Mouse (Mus musculus) megakaryocyte, adult 5-6 weeks (primary cell): ENCODE results near the gene Mga. TPM values are rescaled to one million over a fixed set of nuclear protein-coding genes. Genes with fewer than 3 reads are reported as not detected.

Experiments used
- ATAC-seq: 2 replicates; pipeline ENCODE4 v1.8.0; 2016; ENCODE audit warnings: mild to moderate bottlenecking, inconsistent platforms; ENCODE audit not compliant: poor library complexity, severe bottlenecking
- total RNA-seq, 2 experiments: library from RNA; stranded (forward) in 1 of 2; stranded (reverse) in 1 of 2; fragments of 153-499, 151-499 nt in 1 of 2; fragments of 221-1000, 200-1000 nt in 1 of 2; gene quantifications; 2 replicates each; pipeline versions ENCODE4 v1.2.3 to v1.2.4; 2015 to 2017

Gene Mga
- 36.3 and 44.5 TPM in 2 replicates for total RNA-seq (2015)
- 23.2 and 29.4 TPM in 2 replicates for total RNA-seq (2017)

GRCm38 (mm10) chr2:119897090-119897732 is at the start of gene Mga:
Gene Mga, plus strand, starts transcription at chr2:119897228.
- ATAC-seq, result peak; percentile 86

- ATAC-seq, result no peak
These were observed 43.2 kb upstream of the Mga start for GRCm38 (mm10) chr2:119853811-119854210.

DNA sequence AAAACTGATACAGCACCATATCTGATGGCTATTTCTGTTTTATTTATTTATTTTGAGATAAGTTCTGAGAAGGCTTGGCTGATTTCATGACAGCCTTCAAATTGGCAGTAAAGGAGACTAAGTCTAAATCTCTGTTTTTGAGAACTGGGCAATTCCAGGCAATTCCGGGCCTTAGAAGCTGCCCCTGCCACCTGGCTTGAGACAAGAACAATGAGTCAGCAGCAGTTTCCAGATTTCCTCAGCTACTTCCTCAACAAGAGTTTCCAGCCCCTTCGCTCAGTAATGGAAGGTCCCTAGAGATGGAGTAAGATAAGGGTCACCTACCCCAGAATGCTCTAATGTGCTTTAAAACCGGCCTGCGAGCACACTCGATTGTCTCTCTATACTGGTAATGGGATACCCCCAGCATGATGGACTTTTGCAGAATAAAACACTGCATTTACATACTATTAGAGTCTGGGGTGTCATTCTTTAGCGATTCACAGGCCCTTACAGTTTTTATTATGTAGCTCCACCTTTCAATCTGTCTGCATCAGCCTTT is 41.6 kb upstream of the Mga start:
- ATAC-seq, result no peak

GRCm38 (mm10) chr2:119857341-119857740 is 39.7 kb upstream of the Mga start:
- ATAC-seq, result no peak

DNA sequence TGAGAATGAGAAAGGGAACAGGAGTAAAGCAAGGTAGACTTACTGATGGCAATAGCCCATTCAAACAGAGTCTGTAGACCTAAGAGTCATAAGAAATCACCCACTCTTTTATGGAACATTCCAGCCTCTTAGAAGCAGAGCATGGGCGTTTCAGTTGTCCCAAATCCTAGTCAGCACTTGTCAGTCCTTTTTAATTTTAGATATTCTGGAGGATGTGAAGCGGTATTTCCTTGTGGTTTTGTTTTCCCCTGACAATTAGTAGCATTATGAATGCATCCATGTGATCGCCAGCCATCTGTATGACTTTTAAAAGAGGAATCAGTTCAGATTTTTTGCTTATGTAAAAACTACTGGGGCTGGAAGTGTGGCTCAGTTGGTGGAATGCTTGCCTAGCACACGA is 32.5 kb upstream of the Mga start:
- no peak for ATAC-seq

- ATAC-seq, result peak; percentile 68
These were observed 24.5 kb upstream of the Mga start for GRCm38 (mm10) chr2:119872371-119873104.

DNA sequence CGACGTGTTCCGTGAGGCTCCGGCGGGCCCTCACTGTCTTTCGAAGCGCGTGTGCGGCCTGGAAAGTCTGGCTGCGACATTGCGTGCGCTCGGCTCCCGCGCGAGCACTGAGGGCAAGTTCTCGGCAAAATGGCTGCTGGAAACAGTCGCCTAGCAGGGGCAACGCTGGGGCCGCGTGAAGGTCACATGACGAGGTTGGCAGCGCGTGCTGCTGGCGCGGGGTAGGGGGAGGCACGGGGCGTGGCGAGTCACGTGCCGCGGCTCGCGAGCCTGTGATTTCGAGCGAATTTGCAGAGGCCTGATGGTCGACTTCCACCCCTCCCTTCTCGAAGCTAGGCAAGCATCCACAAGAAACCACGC is 23.9 kb upstream of the Mga start:
- ATAC-seq, result peak; percentile 65

DNA sequence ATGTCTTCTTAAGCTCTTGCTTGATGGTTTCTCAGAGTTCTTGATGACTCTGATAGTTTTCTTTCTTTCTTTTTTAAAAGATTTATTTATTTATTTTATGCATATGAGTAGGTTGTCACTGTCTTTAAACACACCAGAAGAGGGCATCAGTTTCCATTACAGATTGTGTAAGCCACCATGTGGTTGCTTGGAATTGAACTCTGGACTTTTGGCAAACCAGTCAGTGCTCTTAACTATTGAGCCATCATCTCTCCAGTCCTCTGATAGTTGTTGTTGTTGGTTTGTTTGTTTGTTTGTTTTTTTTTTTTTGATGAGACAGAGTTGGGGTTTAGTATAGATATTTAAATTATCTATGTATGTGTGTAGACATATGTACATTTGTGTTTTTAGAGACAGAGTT is 21.0 kb upstream of the Mga start:
- ATAC-seq, result no peak

DNA sequence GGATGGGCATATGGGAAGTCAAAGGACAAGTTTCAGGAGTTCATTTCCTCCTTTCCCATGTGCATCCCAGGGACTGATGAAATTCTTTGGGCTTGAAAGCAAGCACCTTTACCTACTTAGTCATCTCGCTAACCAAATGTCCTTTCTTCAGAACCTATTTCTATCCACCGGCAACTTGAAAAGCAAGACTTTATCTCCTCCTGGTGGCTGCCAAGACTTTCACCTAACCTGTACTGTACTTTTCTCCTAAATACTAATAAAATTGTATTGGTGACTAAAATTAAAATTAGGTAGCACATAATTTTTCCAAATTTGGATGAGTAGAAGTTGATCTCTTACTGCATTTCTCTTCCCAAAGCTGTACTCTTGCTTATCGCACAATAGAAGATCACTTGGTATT is 9.8 kb upstream of the Mga start:
- ATAC-seq, result no peak

GRCm38 (mm10) chr2:119896553-119897089 is 407 bp upstream of the Mga start:
- ATAC-seq, result peak; percentile 25

GRCm38 (mm10) chr2:119898141-119898594 is 1.1 kb downstream of the Mga start:
- peak; percentile 42 for ATAC-seq

DNA sequence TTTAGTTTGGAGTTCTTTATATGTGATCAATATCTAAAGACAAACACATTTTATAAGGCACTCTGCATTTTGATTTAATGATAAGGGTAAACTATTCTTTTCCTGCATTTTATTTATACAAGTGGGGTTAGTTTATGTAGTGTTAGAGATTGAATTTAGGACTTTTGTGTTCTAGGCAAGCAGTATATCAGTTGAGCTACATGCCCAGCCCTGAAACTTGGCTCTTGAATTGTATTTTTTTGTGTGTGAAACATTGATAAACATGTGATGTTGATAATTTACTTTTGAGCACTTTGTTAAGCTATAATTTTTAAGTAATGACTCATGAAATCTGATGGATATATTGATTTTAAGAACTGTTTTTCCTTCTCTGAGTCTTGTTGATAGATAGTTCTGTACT is 19.0 kb downstream of the Mga start:
- no peak for ATAC-seq

DNA sequence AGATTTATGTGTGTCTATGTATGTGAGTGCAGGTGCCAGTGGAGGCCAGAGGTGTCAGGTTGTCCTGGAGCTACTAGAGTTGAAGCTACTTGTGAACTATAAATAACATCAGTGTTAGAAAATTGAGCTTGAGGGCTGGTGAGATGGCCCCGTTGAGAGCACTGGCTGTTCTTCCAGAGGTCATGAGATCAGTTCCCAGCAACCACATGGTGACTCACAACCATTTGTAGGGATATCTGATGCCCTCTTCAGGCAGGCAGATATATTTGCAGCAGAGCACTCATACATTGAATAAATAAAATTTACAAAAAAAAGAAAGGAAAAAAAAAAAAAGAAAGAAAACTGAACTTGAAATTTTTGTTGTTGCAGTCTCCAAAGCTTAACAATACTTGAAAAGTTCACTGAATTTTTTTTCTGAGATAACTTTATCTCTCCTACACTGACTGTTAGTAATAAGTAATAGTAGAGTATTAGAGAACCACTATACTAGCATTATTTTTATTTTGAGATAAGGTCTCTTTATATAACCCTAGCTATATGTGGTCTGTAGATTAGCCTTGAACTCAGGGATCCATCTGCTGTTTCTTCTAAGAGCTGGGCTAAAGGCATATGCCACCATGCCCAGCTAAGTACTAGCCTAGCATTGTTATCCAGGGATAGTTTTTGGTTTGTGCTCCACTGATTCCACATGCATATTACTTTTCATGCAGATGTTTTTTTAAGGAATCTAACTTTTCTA is 20.8 kb downstream of the Mga start:
- no peak for ATAC-seq

GRCm38 (mm10) chr2:119970571-119970970 is 73.5 kb downstream of the Mga start:
- ATAC-seq, result peak; percentile 34; the same call in 1 of the 2 replicates

DNA sequence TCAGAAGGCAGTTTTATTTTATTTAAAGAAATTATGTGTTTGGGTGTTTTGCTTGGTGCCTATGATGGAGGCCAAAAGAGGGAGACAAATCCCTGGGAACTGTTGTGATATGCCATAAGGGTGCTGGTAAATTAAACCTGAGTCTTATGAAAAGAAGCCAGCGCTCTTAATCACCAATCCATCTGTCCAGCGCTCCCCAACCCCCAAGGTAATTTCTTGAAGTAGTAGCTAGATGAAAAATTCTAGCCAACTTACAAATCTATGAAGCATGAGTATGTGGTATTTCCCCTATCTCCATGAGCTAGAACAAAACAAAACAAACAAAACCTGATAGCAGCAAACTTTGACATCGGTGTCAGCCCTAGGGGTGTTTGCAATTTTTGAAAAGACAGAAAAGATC is 74.3 kb downstream of the Mga start:
- ATAC-seq, result no peak

GRCm38 (mm10) chr2:119971837-119972536 is 75.0 kb downstream of the Mga start:
- ATAC-seq, result peak; percentile 99

DNA sequence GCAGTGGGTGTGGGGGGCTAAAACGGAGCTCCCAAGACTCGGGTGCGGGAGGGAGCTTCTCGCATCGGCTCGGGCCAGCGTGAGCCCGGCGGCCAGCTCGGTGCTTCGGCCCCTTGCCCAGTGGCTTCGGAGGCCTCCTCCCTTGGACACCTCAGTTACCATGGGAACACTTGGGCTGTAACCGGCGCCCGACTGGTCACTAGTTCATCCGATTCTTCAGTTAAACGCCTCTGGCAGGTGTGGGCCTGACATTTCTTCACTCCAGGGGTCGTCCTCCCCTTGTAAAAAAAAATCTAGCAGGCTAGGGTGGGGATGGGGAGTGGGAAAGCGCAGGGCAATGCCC is 75.5 kb downstream of the Mga start, which contains the start of gene Mapkbp1:
Gene Mapkbp1 (plus strand): TSS at position 163 of the 343 bp plus-strand sequence.
- ATAC-seq, result peak; percentile 58; the same call in 1 of the 2 replicates

DNA sequence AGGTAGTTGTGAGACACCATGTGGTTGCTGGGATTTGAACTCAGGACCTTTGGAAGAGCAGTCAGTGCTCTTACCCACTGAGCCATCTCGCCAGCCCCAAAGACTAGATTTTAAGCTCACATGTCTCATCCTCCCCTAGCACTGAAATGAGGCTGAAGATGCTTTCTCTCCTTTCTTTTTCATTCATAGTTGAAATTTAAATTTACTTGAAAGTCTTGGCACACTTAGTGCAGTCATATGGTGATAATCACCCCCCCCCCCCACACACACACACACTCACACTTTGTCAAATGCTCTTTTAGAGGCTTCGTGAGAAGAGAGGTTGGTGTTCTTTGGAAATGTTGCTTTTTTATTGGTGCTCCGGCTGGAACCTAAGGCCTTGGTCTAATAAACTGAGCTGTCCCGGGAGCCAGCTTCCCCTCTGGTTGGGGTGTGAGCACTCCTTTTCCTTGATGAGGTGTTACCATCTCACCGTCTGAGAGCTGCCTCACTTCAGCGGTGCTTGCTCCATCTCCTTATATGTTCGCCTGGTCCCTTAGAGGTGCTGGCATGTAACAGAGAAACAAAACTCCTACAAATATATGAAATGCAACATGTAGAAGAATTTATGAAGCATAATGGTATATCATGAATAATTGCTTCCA is 83.4 kb downstream of the Mga start:
- no peak for ATAC-seq

DNA sequence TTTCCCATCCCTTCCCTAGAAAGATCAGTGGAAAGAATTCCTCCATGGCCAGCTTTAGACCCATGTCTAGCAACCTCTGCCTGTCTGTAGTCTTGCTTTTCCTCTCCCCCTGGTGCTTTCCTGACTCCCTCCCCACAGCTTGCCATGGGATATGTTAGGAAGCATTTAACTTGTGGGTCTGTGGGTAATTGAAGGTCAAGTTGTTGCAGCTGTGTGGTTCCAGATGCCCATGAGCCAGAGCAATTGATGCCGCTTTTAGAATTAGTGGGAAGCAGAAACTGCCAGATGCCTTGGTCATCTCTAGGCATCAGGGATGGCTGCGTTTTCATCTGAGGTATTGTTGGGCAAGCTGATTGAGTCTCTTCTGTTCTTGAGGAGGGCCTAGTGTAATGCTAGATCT is 84.6 kb downstream of the Mga start:
- no peak for ATAC-seq

- no peak for ATAC-seq
These were observed 88.8 kb downstream of the Mga start for GRCm38 (mm10) chr2:119985871-119986270.
